Mouse (Mus musculus) layer of hippocampus, postnatal 14 days (tissue): ENCODE measurements at regions not wholly inside any gene's neighbourhood (a gene's known extent, or its start where the extent isn't known, plus 50 kb on each side); places are given as distances from the start of the nearest gene placed in this dataset.
"Not testable (repeated sequence)": the region's sequence is repeated elsewhere in the genome, so short reads cannot be mapped to it uniquely, and the experiment has no call there.

Experiments used
- DNase-seq, 2 experiments: peaks; one replicate each; pipeline ENCODE4 v3.0.0; 2021 to 2022; ENCODE audit warnings: low spot score in 2 of 2, mixed read lengths in 1 of 2

DNA sequence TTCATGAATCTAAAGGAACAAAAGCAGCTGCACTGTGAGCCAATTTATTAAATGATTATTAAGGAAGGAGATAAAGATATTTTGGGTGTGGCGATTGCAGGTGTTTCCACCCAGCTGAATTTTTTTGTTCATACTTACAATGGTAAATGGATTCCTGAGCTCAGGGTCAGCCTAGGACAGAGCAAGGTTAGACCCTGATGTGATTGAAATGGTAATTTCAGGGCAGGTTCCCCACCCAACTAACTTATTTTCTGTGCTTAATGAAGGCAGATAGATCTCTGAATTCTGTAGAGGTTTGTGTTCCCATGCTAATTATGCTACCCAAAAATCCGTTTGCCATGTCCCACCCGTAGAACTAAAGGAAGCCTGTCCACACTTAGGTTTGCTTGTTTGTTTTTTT is 258.8 kb upstream of the St6gal2 start:
- no peak for DNase-seq

DNA sequence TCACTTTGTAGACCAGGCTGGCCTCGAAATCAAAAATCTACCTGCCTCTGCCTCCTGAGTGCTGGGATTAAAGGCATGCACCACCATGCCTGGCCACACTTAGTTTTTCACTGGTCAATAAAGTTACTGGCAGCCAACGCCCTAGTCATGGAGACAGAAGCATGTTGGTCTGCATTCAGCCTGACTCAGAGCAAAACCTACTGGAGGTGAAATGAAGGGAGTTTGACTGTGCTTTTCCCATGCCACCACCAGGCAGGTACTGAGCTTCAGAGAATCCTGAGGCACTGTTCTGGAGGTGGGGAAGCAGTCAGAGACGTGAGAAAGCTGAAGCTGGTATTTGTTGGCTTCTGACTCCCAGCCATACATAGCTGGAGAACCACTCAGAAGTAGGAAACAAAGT is 258.4 kb upstream of the St6gal2 start:
- no peak for DNase-seq

- DNase-seq, result no peak
Observed at GRCm38 (mm10) chr17:55206585-55206984, 238.6 kb upstream of the St6gal2 start.

DNA sequence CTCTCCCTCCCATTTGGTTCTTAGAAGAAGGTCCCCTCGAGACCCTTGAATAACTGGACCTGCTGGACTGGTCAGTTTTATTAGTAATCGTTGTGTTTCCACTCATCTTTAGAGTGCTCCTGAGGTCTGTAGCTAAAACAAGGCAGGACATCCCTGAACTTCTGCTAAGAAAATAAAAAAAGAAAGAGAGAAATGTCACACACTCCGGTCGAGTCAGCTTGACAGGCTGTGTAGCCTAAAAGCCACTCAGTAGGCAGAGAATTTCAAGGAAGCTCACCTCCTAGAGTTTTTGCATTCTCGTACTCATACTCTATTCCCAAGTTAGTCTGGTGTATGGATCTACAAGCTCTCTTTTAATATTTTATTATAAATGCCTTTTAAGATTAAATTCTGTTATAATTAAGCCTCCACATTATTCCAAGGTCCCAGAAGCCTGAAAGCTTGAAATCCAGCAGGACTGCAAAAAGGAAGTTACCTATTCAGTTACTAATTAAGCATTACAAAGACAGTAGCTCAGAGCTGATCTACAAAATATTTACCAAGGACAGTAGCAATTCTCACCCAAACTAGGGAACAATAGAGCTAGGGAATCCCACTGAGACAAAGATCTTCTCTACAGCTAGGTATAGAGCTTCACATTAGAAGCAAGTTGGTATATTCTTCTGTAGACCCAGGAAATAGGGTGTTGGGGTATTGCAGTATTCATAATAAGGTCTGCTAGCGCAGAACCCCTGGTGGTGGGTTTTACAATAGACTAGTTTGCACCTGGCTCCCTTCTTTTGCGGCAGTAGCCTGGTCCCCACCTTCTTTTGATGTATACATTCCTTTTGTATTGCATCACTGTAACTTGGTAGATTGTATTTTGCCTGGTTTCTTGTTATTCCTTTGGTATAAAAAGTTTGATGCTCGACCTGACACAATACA is 226.7 kb upstream of the St6gal2 start:
- DNase-seq, result not testable (repeated sequence)

DNA sequence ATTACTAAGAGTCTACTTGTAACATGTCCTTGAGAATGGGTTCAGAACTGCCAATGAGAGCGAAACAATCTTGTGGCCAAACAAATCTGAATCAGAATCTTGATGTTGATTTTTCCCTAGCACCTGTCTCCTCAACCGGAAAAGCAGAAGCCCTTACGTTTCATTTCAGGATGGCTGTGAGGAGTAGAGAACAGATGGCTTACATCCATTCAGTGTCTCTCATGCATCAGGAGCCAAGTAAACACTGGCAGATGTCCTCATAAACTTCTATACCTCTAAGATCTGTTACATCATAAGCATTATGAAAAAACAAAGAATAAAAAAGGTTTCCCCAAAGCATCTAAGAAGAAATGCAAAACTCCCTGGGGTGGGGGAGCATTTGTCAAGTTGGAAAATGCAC is 221.1 kb upstream of the St6gal2 start:
- DNase-seq, result no peak

DNA sequence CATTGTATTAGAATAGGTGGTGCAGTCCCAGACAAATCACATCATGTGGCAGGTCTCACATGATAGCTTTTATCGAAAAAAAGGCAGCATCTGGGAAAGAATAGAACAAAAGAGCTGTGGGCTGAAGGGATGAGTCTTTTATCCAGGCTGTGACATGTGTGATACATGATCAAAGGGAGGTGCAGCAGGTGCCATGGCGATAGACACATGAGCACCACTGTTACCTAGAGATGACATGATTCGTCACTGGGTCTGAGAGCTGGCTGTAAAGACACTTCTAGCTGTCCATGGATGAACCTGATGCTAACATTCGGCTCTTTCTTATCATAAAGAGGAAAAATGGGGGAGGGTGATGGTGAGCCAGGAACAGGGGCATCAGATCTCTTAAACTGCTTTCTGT is 210.9 kb upstream of the St6gal2 start:
- DNase-seq, result no peak

DNA sequence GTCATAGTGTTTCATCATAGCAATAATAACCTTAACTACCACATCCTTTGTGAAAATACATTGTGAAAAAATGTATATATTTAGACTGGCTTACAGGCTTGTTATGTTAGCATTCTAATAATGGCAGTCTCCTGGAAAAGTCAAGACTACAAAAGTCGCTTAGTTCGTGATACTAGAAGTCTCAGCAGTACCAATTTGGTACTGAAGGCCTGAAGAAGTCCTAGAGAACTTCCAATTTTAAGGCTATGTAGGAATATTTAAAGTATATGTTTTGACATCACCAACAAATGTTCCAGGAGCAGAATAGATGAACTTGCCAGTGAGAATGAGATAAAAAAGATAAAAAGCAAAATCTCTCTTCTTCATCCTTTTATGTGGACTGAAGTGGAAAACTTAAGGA is 182.5 kb upstream of the St6gal2 start:
- DNase-seq, result no peak

GRCm38 (mm10) chr17:55276541-55276940 is 168.6 kb upstream of the St6gal2 start:
- no peak for DNase-seq

DNA sequence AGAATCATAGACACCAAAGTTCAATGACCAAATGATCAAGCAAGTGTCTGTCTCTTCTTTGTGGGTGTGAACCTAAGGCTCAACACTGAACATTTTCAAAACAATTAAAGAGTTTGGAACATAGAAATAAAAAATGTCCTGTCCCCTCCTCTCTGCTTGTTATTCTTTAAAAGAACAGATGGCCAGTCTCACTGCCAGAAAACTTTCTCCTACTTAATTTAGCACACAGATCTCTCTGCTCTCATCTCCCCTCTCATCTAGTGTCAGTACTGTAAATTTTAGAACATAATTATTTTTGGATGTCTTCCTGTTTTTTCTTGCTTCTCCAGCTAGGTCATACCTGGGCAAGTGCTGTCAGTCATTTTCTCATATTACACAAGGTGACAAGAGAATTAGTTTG is 163.9 kb upstream of the St6gal2 start:
- peak in 1 of 2 experiments; percentile 54 for DNase-seq

- DNase-seq, result no peak
Observed at GRCm38 (mm10) chr17:55288589-55288988, 156.6 kb upstream of the St6gal2 start.

DNA sequence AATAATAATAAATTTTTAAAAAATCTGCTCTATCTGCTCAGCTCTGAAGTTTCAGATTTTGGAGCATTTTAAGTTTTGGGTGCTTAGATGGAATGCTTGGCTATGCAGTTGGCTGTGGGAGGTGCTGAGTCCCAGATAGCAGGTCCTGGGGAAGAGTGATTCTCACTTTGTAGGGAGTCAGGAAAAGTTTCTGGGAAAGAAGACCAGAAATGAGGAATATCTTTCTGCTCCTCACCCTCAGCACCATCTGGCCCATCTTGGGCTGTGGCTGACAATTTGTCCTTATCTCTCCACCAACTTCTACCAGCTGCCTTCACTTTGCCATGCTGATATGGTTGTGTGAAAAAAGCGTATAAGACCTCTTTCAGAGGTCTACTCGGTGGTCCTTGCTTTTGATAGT is 152.5 kb upstream of the St6gal2 start:
- no peak for DNase-seq

- no peak for DNase-seq
Observed at GRCm38 (mm10) chr17:55296701-55297100, 148.5 kb upstream of the St6gal2 start.

- DNase-seq, result no peak
Observed at GRCm38 (mm10) chr17:55298852-55299251, 146.3 kb upstream of the St6gal2 start.

DNA sequence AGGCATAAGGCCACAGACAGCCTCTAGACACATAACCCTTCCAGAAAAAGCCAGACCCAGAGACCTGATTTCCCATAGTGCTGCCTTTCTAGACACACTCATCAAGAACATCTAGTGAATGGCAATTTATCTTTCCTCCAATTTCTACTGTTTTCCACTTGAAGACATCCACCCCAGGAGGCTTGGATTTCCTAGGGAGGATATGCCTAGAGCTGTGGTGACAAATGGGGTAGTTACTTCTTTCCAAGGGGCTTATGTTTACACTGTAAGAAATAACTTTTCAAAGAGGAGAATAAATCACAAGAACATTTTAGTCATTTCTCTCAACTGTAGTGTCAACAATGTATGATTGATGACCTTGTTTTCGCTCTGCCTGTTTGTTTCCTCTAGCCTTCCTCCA is 124.2 kb upstream of the St6gal2 start:
- DNase-seq, result no peak

DNA sequence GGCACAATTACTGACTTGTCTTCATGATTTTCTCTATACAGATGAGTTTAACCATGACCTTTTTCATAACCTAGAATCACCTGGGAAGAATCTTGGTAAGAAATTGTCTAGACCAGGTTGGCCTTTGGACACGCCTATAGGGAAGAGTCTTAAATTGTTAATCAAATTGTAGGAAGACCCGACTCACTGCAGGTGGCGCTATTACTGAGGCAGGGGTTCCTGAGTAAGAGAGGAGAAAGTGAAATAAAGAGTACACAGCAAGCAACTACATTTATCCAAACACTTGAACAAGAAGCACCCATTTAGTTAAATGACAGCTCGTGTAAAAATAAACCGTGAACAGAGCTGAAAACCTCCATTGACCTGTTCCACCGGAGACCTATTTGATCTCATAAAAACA is 85.9 kb upstream of the St6gal2 start:
- no peak for DNase-seq

DNA sequence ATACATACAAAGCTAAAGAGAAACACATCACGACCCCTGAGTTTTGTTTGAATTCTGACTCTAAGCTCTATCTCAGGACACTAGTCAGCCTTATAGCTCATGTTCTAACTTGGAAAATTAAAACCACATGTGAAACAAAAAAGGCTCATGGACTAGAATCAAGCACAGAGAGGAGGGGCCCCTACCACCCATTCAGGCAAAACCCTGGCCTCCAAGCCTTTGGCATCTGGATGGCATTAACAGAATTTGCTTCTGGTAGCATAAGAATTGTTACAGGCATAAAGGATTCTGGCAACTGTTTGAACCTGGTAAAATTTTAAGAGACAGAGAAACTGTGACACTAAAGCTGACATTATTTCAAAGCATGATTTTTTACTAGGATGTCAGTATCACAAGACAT is 78.1 kb upstream of the St6gal2 start:
- DNase-seq, result no peak

- peak; percentile 19 to 58 for DNase-seq
Observed at GRCm38 (mm10) chr17:55367464-55368207, 77.5 kb upstream of the St6gal2 start.
